Mouse (Mus musculus): ENCODE measurements around the gene Pigu. TPM values are rescaled to one million over a fixed set of nuclear protein-coding genes. Genes with fewer than 3 reads are reported as not detected.

Gene Pigu
- polyA plus RNA-seq, 1 experiment = 0.77 TPM

DNA sequence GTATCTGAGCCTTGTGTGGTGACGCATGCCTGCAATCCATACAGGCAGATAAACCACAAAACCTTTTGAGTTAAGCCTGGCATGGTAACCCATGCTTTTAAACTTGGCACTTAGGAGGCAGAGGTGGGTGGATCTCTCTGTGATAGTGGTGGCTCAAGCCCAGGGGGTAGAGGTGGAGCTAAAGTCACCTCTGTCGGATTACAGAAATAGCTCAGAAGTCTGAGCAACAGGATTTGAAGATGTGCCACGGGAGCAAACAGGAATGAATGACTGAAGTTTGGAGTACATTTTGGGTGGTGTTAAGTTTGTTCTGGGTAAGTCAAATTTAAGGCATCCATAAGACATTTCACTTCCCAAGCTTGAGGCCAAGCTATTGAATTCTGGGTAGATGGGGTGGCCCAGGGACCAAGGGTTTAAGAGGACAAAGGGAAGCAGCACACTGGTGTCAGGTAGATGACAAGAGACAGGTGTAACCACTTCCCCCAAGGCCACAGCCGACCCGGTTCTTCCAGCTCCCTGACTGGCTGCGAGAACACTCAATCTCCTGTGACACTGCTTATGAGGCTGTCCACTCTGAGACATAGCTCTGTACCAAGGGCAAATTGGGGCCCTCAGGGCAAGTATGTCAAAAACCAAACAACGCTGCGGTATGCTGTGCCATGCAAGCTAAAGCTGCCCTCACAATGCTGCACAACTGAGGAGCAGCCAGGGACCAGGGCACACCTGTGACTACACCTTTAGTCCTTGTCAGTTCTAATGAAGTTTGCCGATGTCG is 84.6 kb downstream of the Pigu start:
- H3K4me3 ChIP-seq (replicated peaks) = no peak overlapping the region
- no peaks in the 10 kb centered on the region for H3K9me3 ChIP-seq (ENCODE audit: control insufficient read depth, low read length)
- no peak for TF ChIP-seq TAL1 (IDR thresholded peaks at IDR 0.05; ENCODE audit: low read length)
- TF ChIP-seq GATA1 (IDR thresholded peaks at IDR 0.05; ENCODE audit: low read length) = no peak
- H3K36me3 ChIP-seq (ENCODE audit: control insufficient read depth) = no peaks in the 10 kb centered on the region
- H3K4me1 ChIP-seq (ENCODE audit: control insufficient read depth) = peaks cover 21% of the 10 kb centered on the region
- no peaks in the 10 kb centered on the region; the same call in 1 of the 2 replicates for H3K27me3 ChIP-seq (ENCODE audit: control insufficient read depth)

DNA sequence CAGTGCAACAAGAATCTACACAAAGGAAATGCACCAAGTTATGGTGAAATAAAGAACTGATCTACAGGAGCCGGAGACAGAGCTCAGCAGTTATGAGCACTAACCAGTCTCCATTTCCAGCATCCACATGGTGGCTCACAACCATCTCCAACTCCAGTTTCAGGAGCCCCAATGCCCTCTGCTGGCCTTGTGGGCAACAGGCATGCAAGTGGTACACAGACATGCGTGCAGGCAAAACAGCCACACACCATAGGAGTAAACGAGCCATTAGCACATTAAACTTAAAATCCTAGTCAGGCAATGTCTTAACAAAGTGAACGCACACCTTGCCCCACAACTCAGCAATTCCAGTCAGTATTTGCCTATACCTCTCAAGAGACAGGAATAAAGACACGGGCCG is 85.3 kb downstream of the Pigu start:
- Histone ChIP-seq H3K9me3 (ENCODE audit: control insufficient read depth, low read length) (no peaks in the 10 kb centered on the region), H3K27me3 (ENCODE audit: control insufficient read depth) (no peaks in the 10 kb centered on the region; the same call in 1 of the 2 replicates), H3K4me1 (ENCODE audit: control insufficient read depth) (peaks cover 15% of the 10 kb centered on the region), H3K36me3 (ENCODE audit: control insufficient read depth) (no peaks in the 10 kb centered on the region), H3K4me3 (replicated peaks) (no peak overlapping the region)
- TF ChIP-seq GATA1 (IDR thresholded peaks at IDR 0.05; ENCODE audit: low read length) = no peak
- no peak for TF ChIP-seq TAL1 (IDR thresholded peaks at IDR 0.05; ENCODE audit: low read length)

- Histone ChIP-seq H3K4me3 (replicated peaks) (no peak overlapping the region), H3K9me3 (ENCODE audit: control insufficient read depth, low read length) (no peaks in the 10 kb centered on the region), H3K4me1 (ENCODE audit: control insufficient read depth) (no peaks in the 10 kb centered on the region), H3K36me3 (ENCODE audit: control insufficient read depth) (no peaks in the 10 kb centered on the region), H3K27me3 (ENCODE audit: control insufficient read depth) (no peaks in the 10 kb centered on the region)
- TF ChIP-seq GATA1 (IDR thresholded peaks at IDR 0.05; ENCODE audit: low read length) = no peak
- no peak for TF ChIP-seq TAL1 (IDR thresholded peaks at IDR 0.05; ENCODE audit: low read length)
These were observed 90.3 kb downstream of the Pigu start for GRCm38 (mm10) chr2:155266896-155267295.

GRCm38 (mm10) chr2:155265526-155265925 is 91.7 kb downstream of the Pigu start:
- H3K9me3 ChIP-seq (ENCODE audit: control insufficient read depth, low read length) = no peaks in the 10 kb centered on the region
- H3K36me3 ChIP-seq (ENCODE audit: control insufficient read depth) = no peaks in the 10 kb centered on the region
- no peaks in the 10 kb centered on the region for H3K27me3 ChIP-seq (ENCODE audit: control insufficient read depth)
- no peak overlapping the region for H3K4me3 ChIP-seq (replicated peaks)
- no peak for TF ChIP-seq TAL1 (IDR thresholded peaks at IDR 0.05; ENCODE audit: low read length)
- no peaks in the 10 kb centered on the region for H3K4me1 ChIP-seq (ENCODE audit: control insufficient read depth)

- Histone ChIP-seq H3K36me3 (ENCODE audit: control insufficient read depth) (peaks cover 67% of the 10 kb centered on the region), H3K27me3 (ENCODE audit: control insufficient read depth) (no peaks in the 10 kb centered on the region), H3K9me3 (ENCODE audit: control insufficient read depth, low read length) (no peaks in the 10 kb centered on the region), H3K4me3 (replicated peaks) (no peak overlapping the region), H3K4me1 (ENCODE audit: control insufficient read depth) (no peaks in the 10 kb centered on the region)
- TF ChIP-seq TAL1 (IDR thresholded peaks at IDR 0.05; ENCODE audit: low read length) (no peak), GATA1 (IDR thresholded peaks at IDR 0.05; ENCODE audit: low read length) (no peak)
These were observed 107.6 kb downstream of the Pigu start for GRCm38 (mm10) chr2:155249588-155249987.

GRCm38 (mm10) chr2:155248718-155249117 is 108.5 kb downstream of the Pigu start:
- Histone ChIP-seq H3K27me3 (ENCODE audit: control insufficient read depth) (no peaks in the 10 kb centered on the region), H3K9me3 (ENCODE audit: control insufficient read depth, low read length) (no peaks in the 10 kb centered on the region), H3K36me3 (ENCODE audit: control insufficient read depth) (peaks cover 75% of the 10 kb centered on the region), H3K4me1 (ENCODE audit: control insufficient read depth) (no peaks in the 10 kb centered on the region), H3K4me3 (replicated peaks) (no peak overlapping the region)
- TF ChIP-seq TAL1 (IDR thresholded peaks at IDR 0.05; ENCODE audit: low read length) = no peak
- TF ChIP-seq GATA1 (IDR thresholded peaks at IDR 0.05; ENCODE audit: low read length) = no peak

- Histone ChIP-seq H3K4me3 (replicated peaks) (no peak overlapping the region), H3K4me1 (ENCODE audit: control insufficient read depth) (no peaks in the 10 kb centered on the region), H3K27me3 (ENCODE audit: control insufficient read depth) (no peaks in the 10 kb centered on the region), H3K36me3 (ENCODE audit: control insufficient read depth) (peaks cover 79% of the 10 kb centered on the region), H3K9me3 (ENCODE audit: control insufficient read depth, low read length) (no peaks in the 10 kb centered on the region)
- no peak for TF ChIP-seq TAL1 (IDR thresholded peaks at IDR 0.05; ENCODE audit: low read length)
- no peak for TF ChIP-seq GATA1 (IDR thresholded peaks at IDR 0.05; ENCODE audit: low read length)
These were observed 109.0 kb downstream of the Pigu start for GRCm38 (mm10) chr2:155248206-155248605.

DNA sequence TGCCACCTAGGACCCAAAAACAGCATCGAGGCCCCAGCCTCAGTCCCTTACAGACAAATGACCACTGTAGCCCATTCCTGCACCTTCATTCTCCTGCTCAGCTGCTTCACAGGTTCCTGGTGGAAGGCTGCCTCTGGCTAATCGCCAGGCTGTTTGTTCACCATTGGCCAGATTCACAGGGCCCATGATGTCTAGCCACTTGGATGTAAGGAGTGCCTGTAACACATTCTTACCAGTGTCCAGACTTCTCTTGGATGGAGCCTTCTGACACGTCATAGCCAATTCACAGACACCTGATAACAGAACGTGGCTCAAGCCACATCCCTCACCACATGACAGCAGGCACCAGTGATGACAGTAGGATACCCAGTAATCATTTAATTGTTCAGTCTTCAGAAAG is 111.0 kb downstream of the Pigu start:
- Histone ChIP-seq H3K4me3 (replicated peaks) (no peak overlapping the region), H3K27me3 (ENCODE audit: control insufficient read depth) (no peaks in the 10 kb centered on the region), H3K4me1 (ENCODE audit: control insufficient read depth) (no peaks in the 10 kb centered on the region), H3K9me3 (ENCODE audit: control insufficient read depth, low read length) (no peaks in the 10 kb centered on the region), H3K36me3 (ENCODE audit: control insufficient read depth) (peaks cover 84% of the 10 kb centered on the region)
- TF ChIP-seq GATA1 (IDR thresholded peaks at IDR 0.05; ENCODE audit: low read length) (no peak), TAL1 (IDR thresholded peaks at IDR 0.05; ENCODE audit: low read length) (no peak)

DNA sequence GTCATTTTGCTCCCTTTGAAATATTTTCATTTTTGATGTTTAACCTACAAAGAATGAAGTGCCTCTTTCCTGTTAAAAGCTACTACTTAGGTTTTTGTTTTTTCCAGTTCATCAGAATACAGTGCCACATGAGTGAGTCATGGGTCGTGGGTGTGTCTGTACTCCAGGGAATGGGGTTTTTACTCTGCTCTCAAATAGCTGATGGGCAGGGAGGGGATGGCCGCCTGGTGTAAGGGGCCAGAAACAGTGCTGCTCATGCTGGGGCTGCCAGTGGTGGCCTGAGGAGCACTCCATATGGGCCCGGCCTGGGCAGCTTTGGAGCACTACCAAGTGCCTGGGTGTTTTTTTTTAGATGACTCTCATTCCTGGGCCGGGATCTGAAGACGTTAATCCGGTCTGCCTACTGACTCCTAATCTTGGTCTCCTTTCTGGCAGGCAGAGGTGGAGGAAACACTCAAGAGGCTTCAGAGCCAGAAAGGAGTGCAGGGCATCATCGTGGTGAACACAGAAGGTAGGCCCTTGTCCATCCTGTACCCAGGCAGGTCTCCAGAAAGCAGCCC is 114.9 kb downstream of the Pigu start:
- Histone ChIP-seq H3K36me3 (ENCODE audit: control insufficient read depth) (peaks cover 49% of the 10 kb centered on the region), H3K4me3 (replicated peaks) (no peak overlapping the region), H3K27me3 (ENCODE audit: control insufficient read depth) (no peaks in the 10 kb centered on the region), H3K9me3 (ENCODE audit: control insufficient read depth, low read length) (no peaks in the 10 kb centered on the region), H3K4me1 (ENCODE audit: control insufficient read depth) (peaks cover 12% of the 10 kb centered on the region)
- no peak for TF ChIP-seq GATA1 (IDR thresholded peaks at IDR 0.05; ENCODE audit: low read length)
- no peak for TF ChIP-seq TAL1 (IDR thresholded peaks at IDR 0.05; ENCODE audit: low read length)

All from erythroblast, embryonic 14.5 days (primary cell).